Mouse (Mus musculus) forebrain, postnatal 0 days (tissue): Measurements from ENCODE around the gene Fzd2. TPM values are rescaled to one million over a fixed set of nuclear protein-coding genes. Genes with fewer than 3 reads are reported as not detected.

Experiments used
- ATAC-seq: fragments of 200-750 bp; cut with Nextera tagmentation; 2 replicates; pipeline ENCODE4 v1.8.0; 2017; ENCODE audit warnings: mild to moderate bottlenecking, moderate library complexity
- DNase-seq: peaks from one replicate; pipeline ENCODE4 v3.0.0-alpha.2; 2015
- H3K27ac ChIP-seq: fragments of 300-500 bp; sonication (generic); 2 replicates; pipeline ENCODE4 v1.5.1; 2014; ENCODE audit warnings: low read depth, mild to moderate bottlenecking, antibody characterized with exemption, low read length, moderate library complexity, mixed read lengths
- H3K27me3 ChIP-seq: fragments of 300-500 bp; sonication (generic); 2 replicates; pipeline ENCODE4 v1.6.1; 2014; ENCODE audit warnings: mild to moderate bottlenecking, low read length, mixed read lengths; ENCODE audit not compliant: insufficient read depth
- H3K36me3 ChIP-seq: fragments of 300-500 bp; sonication (generic); 2 replicates; pipeline ENCODE4 v1.6.1; 2014; ENCODE audit warnings: mild to moderate bottlenecking, moderate library complexity; ENCODE audit not compliant: insufficient read depth
- H3K4me1 ChIP-seq: fragments of 300-500 bp; sonication (generic); 2 replicates; pipeline ENCODE4 v1.6.1; 2014; ENCODE audit warnings: antibody characterized with exemption; ENCODE audit not compliant: insufficient read depth
- H3K4me2 ChIP-seq: fragments of 300-500 bp; sonication (generic); 2 replicates; pipeline ENCODE4 v1.6.1; 2014; ENCODE audit warnings: low read depth, mild to moderate bottlenecking, moderate library complexity
- H3K4me3 ChIP-seq: fragments of 300-500 bp; sonication (generic); 2 replicates; pipeline ENCODE4 v1.5.1; 2014; ENCODE audit warnings: low read depth, low read length, mixed read lengths
- H3K9ac ChIP-seq: fragments of 300-500 bp; sonication (generic); 2 replicates; pipeline ENCODE4 v1.6.1; 2014; ENCODE audit warnings: mild to moderate bottlenecking
- H3K9me3 ChIP-seq: fragments of 300-500 bp; sonication (generic); 2 replicates; pipeline ENCODE4 v1.6.1; 2016; ENCODE audit warnings: low read length
- CTCF ChIP-seq: sonication (generic); IDR thresholded peaks from 2 replicates; pipeline ENCODE4 v1.5.1; 2016; ENCODE audit warnings: antibody characterized with exemption, control low read depth, low read depth
- WGBS: fragments of 180-500 bp; shearing (Covaris S2); extraction: QIAGEN DNeasy Blood & Tissue Kit; methylation state at CpG from one replicate; pipeline ENCODE4 v1.1.7; 2014; 5-methylcytosine and 5-hydroxymethylcytosine counted together
- polyA plus RNA-seq: library from polyadenylated mRNA; unstranded; fragments of >200 nt; fragmentation: Nextera tagmentation; extraction: Ambion mirVana; gene quantifications from 2 replicates; pipeline ENCODE4 v1.2.1, GENCODE M21; 2015
- total RNA-seq: library from RNA; depleted of rRNA; stranded (reverse); fragments of >200 nt; gene quantifications from 2 replicates; pipeline ENCODE4 v1.2.3, GENCODE M21; 2014

Gene Fzd2
- total and polyA plus RNA-seq, 2 experiments from 2014 or later, result 4.6 to 15.2 TPM

GRCm38 (mm10) chr11:102575034-102575433 lies 29.2 kb upstream of the Fzd2 start:
- WGBS, result 45% methylated on average over 1 of the region's 1 CpGs

DNA sequence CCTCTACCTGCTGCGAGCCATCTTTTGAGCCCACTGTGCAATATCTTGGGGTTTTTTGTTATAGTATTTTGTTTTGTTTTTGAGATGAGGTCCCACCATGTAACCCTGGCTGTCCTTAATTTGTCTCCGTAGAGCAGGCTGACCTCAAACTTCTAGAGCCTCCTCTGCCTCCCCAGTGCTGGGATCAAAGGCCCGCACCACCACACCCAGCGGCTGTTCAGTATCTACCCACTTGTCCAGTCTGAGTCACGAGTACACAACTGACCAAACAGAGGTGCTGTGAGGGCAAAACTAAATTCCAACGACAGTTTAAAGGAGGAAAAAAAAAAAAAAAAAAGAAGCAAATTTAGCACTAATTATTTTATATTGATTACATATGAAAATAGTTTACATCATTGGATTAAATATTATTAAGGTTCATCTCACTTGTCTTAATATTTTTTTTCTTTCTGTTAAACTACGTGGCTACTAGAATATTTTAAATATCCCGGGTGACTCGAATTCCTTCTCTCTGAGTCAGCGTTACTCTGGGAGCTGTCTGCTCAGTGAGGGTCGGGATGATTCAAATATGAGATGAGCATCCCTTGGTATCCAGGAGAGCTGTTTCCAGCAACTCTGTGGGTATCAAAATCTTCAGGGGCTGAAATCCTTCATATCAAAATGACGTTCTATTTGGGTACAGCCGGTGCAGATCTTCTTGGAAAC lies 28.0 kb upstream of the Fzd2 start:
- WGBS, result 69% methylated on average over 13 of the region's 13 CpGs
- H3K27me3 ChIP-seq, result no peaks in the 10 kb centered on the region
- no peak for ATAC-seq

More at GRCm38 (mm10) chr11:102575034-102575433, 29.2 kb upstream of the Fzd2 start:
- no peaks in the 10 kb centered on the region for H3K9me3 ChIP-seq
- H3K4me2 ChIP-seq, result no peak overlapping the region
- H3K9ac ChIP-seq, result no peak overlapping the region
- no peaks in the 10 kb centered on the region for H3K27me3 ChIP-seq
- no peak overlapping the region for H3K27ac ChIP-seq
- no peak for ATAC-seq
- TF ChIP-seq CTCF, result no peak
- no peaks in the 10 kb centered on the region for H3K36me3 ChIP-seq
- H3K4me3 ChIP-seq, result no peak overlapping the region
- H3K4me1 ChIP-seq, result 0 out of 2 replicates have a peak, but pooled peaks cover 3% of the 10 kb centered on the region
- no peak for DNase-seq

GRCm38 (mm10) chr11:102578341-102579118 lies 25.7 kb upstream of the Fzd2 start:
- ATAC-seq (peak; percentile 66), DNase-seq (peak; percentile 78)
- TF ChIP-seq CTCF, result peak; percentile 89
- no peaks in the 10 kb centered on the region for H3K27me3 ChIP-seq
- 0 out of 2 replicates have a peak, but pooled peaks cover 3% of the 10 kb centered on the region for H3K4me1 ChIP-seq
- H3K9me3 ChIP-seq, result no peaks in the 10 kb centered on the region
- H3K36me3 ChIP-seq, result no peaks in the 10 kb centered on the region
- WGBS, result 3% methylated on average over 27 of the region's 27 CpGs
- peak overlapping the region; percentile 19 for H3K4me3 ChIP-seq
- H3K27ac ChIP-seq, result peak overlapping the region; percentile 42
- H3K4me2 ChIP-seq, result peak overlapping the region; percentile 39
- H3K9ac ChIP-seq, result no peak overlapping the region

More for the DNA sequence above, 28.0 kb upstream of the Fzd2 start:
- H3K9me3 ChIP-seq, result no peaks in the 10 kb centered on the region
- 0 out of 2 replicates have a peak, but pooled peaks cover 3% of the 10 kb centered on the region for H3K4me1 ChIP-seq
- H3K36me3 ChIP-seq, result no peaks in the 10 kb centered on the region
- no peak for TF ChIP-seq CTCF
- H3K9ac ChIP-seq, result no peak overlapping the region
- H3K4me3 ChIP-seq, result no peak overlapping the region
- H3K4me2 ChIP-seq, result no peak overlapping the region
- no peak for DNase-seq
- H3K27ac ChIP-seq, result no peak overlapping the region

DNA sequence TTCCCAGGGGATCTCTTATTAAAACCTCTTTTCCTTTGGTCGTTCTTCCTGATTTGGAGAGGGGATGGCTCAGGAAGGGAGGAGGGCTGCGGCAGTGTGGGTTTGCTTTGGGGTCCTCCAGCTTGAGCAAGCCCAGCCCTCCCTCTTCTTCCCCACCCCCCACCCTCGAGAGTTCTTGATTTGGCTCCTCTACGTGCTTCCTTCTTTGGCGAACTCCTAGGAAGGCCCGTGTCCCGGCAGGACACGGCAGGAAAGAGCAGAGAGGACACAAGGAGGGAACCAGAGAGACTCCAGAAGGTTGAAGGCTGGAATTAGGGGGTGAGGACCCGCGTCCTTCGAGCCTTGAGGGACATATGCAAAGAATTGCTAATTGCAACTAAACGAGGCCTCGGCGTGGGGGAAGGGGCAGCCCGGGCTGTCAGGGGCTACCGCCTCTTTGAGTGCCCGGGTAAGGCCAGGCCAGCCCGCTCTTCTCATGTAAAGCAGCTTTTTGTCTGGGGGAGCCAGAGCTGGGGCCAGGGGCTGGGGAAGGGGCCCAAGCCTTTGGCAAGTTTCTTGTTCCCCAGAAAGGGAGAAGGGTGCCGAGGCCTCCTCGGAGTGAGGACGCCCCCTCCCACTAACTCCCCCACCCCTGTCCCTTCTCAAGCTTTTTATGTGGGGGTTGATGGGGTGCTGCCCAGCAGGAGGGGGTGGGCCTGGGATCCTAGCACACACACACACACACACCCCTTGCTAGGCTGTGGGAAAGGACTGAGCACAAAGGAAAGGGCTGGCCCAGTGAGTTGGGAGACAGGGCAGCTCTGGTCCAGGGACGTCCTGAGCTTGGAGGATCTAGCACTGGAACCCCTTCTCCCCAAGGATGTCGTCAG lies 24.8 kb upstream of the Fzd2 start, which contains the start of gene Gm11627:
Gene Gm11627, minus strand, starts transcription at position 297 of the 869 bp plus-strand sequence.
- TF ChIP-seq CTCF, result no peak
- ATAC-seq, result peak; percentile 82
- 0 out of 2 replicates have a peak, but pooled peaks cover 3% of the 10 kb centered on the region for H3K4me1 ChIP-seq
- H3K4me3 ChIP-seq, result peak within 1 kb of the TSS; percentile 19
- peak within 1 kb of the TSS; percentile 39 for H3K4me2 ChIP-seq
- H3K27me3 ChIP-seq, result no peaks in the 10 kb centered on the region
- H3K9me3 ChIP-seq, result no peaks in the 10 kb centered on the region
- DNase-seq, result peak; percentile 47
- no peak within 1 kb of the TSS for H3K9ac ChIP-seq
- WGBS, result 4% methylated on average over 23 of the region's 23 CpGs
- peak within 1 kb of the TSS; percentile 42 for H3K27ac ChIP-seq
- H3K36me3 ChIP-seq, result no peaks in the 10 kb centered on the region

- Histone ChIP-seq H3K27me3 (no peaks in the 10 kb centered on the region), H3K36me3 (no peaks in the 10 kb centered on the region), H3K4me1 (0 out of 2 replicates have a peak, but pooled peaks cover 3% of the 10 kb centered on the region), H3K9me3 (no peaks in the 10 kb centered on the region), H3K4me2 (no peak overlapping the region), H3K4me3 (no peak overlapping the region), H3K27ac (0 out of 2 replicates have a peak overlapping the region, but pooled peaks have one; percentile 40), H3K9ac (no peak overlapping the region)
- no peak for DNase-seq
- 32% methylated on average over 3 of the region's 3 CpGs for WGBS
- ATAC-seq, result no peak
- no peak for TF ChIP-seq CTCF
Measured at GRCm38 (mm10) chr11:102580034-102580330, 24.2 kb upstream of the Fzd2 start.

DNA sequence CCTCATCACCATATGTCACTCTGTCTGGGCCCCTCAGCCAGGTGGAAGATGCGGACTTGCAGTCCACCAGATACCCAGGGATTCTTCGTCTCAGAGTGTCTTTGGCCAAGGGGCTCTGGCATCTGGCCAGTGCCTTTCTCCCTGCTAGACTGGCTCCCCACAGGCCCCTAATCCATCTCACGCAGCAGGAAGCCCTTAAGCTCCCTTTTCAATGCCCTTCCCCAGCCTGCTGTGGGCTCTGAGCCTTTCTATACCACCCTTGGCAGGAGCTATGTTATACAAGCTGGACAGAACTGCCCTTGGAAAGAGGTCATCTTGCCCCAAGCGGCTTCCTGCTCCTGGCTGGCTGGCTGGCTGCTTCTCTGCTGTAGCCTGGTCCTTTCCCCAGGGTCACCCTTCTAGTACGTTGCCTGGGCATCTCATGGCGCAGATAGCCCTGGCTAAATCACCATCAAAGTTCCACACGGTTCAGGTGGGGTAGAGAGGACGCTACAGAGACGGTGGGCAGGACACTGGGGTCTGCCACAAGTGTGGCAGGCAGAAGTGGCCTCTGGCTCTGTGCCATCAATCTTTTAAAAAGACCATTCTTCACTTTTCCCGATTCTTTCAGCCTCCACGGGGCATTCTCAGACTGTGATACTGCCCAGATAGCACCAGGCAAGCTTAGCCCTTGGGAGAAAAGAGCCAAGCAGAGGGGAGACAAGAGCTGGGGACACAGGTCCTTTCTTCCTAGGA lies 22.7 kb upstream of the Fzd2 start:
- DNase-seq (no peak), ATAC-seq (no peak)
- Histone ChIP-seq H3K4me1 (0 out of 2 replicates have a peak, but pooled peaks cover 3% of the 10 kb centered on the region), H3K36me3 (no peaks in the 10 kb centered on the region), H3K4me2 (no peak overlapping the region), H3K27me3 (no peaks in the 10 kb centered on the region), H3K9ac (no peak overlapping the region), H3K9me3 (no peaks in the 10 kb centered on the region), H3K4me3 (no peak overlapping the region), H3K27ac (0 out of 2 replicates have a peak overlapping the region, but pooled peaks have one; percentile 15)
- WGBS, result 14% methylated on average over 11 of the region's 11 CpGs
- TF ChIP-seq CTCF, result no peak
